Mouse (Mus musculus): ENCODE data around the gene Mfng. TPM values are rescaled to one million over a fixed set of nuclear protein-coding genes. Genes with fewer than 3 reads are reported as not detected.

Mfng gene
- total RNA-seq, 2 experiments from 2014 or later, result 7.3 to 7.7 TPM

DNA sequence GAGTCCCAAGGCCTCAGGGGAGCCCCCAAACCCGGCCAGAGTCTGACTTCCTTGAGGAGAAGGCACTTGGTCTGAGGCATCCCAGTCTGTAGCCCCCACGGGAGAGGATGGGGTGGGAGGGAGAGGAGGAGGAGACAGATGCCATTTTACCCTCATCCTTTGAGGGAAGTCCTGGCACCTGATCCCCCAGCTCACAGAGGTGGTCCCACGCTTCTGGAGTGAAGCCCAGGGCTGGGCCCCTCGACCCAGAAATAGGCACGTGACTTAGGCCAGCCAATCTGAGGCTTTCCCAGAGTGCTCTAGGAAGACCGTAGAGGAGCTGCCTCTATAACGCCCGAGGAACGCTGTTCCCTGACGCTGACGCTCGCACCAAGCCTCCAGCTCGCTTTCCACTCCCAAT, 12.2 kb downstream of the Mfng start:
- DNase-seq, result peak; percentile 62
- intact Hi-C loops (cut with DNase I), result no loop called here

DNA sequence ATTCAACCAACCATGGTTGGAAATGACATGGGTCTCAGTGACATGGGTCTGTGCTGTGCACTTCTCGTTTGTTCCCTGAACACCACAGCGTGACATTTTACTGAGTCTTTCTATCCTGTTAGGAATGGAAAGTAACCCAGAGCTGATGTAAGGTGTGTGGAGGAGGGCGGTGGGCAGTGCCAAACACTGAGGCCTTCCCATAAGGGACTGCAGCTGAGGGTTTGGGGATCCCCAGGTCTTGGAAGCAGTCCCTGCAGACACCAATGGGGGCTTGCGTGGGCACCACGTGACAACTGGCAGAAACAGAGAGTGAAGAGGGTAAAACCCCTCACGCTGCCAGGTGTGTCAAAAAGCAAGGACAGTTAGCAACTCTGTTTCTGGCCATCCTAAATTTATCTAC, 15.1 kb downstream of the Mfng start:
- intact Hi-C loops (cut with DNase I), result no loop called here
- DNase-seq, result no peak

DNA sequence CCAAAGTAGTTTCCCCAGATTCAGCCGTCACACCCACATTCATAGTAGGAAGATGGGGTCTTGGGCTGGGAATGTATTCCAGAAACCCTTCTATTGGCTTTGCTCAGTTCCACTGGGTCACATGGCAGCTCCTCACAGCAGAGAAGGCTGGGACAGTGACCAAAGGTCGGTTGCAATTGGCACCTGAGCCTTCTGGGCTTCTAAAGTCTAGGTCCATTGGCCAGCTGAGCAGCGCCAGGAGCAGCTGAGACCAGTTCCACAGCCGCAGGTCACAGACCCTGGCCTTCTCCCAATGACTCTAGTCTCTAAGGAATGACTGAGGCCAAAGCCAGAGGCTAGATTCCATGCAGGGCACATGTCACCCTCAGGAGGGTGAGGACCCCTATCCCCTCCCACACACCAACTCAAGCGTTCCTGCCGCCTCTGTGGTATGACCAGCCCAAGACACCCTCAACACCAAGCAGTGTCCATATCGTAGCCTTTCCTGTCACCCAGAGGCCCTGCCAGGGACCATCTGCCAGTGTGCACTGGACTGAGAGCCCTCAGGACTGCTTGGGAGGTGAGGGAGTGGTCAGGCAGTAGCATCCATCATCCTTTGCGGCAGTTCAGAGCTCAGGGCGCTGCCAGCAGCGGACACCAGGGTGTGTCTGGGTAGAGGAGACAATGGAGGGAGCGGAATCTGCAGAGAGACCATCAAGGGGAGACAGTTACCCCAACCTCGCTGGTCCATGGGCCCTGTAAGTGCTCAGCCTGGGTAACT, 17.1 kb downstream of the Mfng start:
- DNase-seq, result no peak
- intact Hi-C loops (cut with DNase I), result no loop called here

DNA sequence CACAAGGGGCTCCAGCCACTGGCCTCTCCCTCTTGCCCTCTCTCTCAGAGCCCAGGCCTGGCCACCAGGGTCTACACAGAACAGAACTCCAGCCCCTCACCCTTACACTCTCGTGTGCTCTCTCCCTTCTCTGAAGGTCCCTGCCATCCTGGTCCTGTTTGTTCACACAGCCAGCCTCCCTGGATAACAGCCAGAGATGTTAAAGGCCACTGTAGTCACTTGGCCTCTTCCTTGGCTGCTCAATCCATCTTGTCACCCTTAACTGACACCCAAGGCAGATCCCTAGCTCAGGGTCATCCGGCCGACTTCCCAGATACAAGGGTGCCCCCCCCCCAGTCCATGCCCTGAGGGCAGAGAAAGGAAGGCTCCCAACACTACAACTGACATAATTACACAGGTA, 18.0 kb downstream of the Mfng start:
- no peak for DNase-seq
- intact Hi-C loops (cut with DNase I), result no loop called here

DNA sequence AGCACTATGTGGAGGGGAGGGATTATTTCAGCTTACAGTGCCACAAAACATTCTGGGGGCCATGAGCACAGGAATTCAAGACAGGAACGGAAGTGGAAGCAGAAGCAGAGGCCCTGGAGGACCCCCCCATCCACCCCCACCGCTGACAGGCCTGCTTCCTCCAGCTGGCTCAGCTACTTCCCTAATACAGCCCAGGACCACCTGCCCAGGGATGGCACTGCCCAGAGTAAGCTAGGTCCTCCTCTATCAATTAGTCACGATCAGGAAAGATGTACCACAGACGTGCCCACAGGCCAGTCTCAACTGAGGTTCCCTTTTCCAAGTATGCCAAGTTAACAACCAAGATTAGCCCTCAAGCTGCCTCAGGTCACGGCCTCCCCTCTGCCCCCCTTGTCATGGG, 19.1 kb downstream of the Mfng start:
- no peak for DNase-seq
- intact Hi-C loops (cut with DNase I), result no loop called here

DNA sequence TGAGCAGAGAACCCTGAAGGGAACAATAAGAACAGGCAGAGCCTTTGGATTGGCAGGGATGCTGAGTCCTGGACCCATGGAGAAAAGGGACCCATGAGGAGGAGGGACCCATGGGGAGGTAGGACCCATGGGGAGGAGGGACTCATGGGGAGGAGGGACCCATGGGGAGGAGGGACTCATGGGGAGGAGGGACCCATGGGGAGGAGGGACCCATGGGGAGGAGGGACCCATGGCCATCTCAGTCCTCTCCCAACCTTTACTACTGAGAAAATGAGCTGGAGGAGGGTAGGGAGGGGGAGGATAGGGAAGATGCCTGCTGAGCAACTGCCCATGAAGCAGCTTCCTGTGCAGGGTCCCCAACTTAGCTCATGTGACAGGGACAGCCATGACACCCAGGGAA, 20.3 kb downstream of the Mfng start:
- intact Hi-C loops (cut with DNase I), result no loop called here
- DNase-seq, result no peak

DNA sequence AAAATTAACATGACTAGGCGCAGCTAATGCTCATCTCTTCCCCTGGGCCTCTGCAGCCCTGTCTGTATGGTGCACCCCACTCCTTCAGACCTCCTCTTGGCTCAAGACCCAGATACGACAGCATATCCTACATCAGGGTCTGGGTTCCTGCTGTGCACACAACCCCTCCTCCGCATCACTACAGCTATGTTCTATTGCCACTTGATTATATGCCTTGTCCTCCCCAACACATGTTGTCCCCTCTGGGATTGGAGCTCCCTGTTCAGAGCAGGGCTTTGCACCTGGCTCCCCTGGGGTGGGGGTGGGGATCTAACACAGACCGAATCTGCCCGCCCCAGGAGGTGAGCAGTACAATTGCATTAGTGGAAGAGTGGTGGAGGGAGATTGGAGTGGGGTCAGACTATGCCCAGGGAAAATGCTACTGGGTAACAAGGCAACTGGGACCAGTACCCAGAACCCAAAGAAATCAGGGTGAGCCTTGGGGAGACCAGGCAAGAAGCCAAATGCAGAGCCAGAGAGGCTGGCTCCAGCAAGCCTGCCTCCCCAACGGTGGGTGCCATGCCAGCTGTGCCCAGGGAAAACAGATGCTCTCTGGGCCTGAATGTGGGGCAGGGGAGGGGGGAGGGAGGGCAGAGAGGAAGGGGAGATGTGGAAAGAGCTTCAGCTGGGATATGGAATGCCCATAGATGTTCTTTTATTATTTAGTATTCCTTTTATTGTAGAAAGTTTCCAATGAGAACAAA, 22.5 kb downstream of the Mfng start:
- intact Hi-C loops (cut with DNase I), result no loop called here
- no peak for DNase-seq

DNA sequence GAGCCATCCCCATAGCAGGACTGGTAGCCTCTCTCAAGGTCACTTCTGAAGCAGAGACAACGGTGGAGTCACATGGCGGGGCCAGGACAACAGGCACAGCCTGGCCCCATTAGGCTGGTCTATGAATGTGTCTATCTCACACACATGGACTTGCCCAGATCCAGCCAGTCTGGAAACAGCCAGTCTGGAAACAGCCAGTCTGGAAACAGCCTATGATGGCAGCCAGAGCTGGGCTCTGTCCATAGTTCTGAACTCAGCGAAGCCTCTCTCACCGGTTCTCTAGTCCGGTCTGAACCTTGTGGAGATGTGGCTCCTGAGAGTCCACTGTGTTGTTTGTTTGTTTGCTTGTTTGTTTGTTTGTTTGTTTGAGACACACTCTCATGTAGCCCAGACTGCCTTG, 23.4 kb downstream of the Mfng start:
- intact Hi-C loops (cut with DNase I), result loop anchor here (10.0 kb wide), 1 partner anchor 305 kb away; no protein-coding TSS in a partner anchor
- no peak for DNase-seq

DNA sequence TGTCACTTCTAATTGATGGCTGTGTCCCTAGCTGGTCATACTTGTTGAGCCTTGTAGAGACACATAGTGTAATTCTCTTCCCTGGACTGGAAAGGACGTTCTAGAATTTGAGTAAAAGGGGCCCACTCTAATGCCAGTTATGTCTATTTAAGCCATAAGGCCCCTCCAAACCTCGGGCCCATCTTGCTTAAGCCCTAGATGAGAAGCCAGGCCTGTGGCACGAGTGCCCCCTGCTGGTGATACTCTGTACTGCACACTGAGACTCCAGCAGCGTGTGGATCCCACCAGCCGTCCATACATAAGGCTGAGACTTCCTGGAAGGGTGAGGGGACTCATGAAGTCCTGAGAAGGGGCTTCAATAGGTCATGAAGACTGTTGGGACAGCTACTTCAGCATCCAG, 29.1 kb downstream of the Mfng start:
- DNase-seq, result peak; percentile 87
- intact Hi-C loops (cut with DNase I), result loop anchor here (5.0 to 10.0 kb wide), 2 partner anchors 122 to 299 kb away; no protein-coding TSS in a partner anchor

DNA sequence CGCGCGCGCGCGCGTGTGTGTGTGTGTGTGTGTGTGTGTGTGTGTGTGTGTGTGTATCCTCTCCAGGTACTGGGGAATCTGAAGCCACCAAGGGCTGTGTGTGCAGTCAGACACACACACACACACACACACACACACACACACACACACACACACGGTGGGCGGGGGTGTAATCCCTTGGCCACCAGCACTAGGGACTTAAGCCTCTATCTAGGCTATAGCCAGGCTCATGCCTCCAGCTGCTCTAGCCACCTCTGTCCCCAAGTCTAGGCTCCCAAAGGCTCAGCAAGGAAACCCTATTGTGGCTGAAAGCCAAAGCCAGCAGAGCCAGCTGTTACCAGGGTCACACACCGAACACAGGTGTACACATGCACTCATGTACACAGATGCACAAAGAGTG, 30.4 kb downstream of the Mfng start:
- intact Hi-C loops (cut with DNase I), result loop anchor here (5.0 to 10.0 kb wide), 2 partner anchors 121 to 298 kb away; no protein-coding TSS in a partner anchor
- DNase-seq, result no peak

DNA sequence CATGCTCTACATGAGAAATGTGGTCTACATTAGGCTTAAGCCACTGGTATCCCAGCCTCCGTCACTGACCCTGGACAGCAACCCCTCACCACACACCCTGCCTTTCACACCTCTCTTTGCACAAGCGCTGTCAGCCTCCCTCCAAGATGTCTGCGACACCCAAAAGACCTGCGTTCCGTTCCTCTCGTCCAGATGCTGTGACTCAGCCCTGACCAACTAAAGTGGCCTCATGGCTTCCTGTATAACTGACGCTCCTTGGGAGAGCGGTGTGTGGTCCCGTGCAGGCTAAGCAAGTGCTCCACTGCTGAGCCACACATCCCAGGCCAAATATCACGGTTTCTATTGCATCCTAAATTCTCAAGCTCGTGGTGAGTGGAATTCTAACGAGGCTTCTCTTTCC, 32.6 kb downstream of the Mfng start:
- DNase-seq, result no peak
- intact Hi-C loops (cut with DNase I), result loop anchor here (5.0 to 10.0 kb wide), 2 partner anchors 118 to 296 kb away; no protein-coding TSS in a partner anchor

DNA sequence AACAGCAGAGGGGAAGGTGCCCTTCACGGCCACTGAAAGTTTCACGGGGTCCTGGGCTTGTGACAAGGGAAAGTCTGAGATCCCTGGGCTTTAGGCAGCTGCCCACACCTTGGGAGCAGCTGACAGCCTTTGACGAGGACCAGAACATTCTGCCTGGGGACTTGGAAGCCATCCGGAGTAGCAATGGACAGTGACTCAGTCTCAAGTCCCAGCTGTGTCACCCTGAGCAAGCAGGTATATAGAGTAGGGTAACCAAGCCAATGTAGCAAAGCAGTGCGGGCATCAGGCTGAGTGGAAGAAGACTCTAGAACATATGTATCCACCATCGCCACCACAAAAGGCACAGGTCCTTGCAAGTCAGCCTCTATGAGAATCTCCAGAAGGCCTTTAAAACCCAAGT, 36.1 kb downstream of the Mfng start:
- DNase-seq, result no peak
- intact Hi-C loops (cut with DNase I), result no loop called here

DNA sequence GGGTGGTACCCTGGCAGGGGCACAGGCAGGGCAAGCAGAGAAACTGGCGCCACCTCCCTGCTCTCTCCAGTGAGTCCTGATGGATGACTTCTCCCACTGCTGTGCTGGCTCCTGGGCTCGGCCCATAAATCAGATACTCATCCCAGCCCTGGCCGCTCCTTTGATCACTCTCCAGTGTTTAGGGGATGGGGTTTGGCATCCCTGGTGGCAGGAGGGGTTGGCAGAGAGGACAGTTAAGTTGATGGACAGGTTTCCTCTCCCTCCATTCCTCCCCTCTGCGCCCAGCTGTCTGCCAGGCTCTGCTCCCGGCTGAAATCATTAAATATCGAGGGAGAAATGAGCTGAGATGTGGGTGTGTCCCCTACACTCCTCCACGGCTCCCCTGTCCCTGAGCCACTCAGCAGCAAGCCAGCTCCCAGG, 36.6 kb downstream of the Mfng start:
- DNase-seq, result peak; percentile 82
- intact Hi-C loops (cut with DNase I), result no loop called here

DNA sequence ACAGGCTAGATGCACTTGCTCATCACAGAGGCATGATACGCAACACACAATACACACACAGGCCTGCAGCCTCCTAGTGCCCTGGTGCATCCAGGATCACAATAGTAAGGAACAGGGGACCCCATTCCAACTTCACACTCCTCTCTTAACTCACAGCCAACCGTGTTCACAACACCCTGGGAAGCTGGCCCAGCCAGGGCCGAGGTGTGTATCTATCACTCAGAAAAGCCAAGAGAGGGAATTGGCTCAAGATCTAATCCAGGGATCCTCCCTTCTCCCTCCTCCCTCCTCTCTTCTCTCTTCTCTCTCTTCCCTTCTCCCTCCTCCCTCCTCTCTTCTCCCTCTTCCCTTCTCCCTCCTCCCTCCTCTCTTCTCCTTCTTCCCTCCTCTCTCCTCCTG, 37.1 kb downstream of the Mfng start:
- no peak for DNase-seq
- intact Hi-C loops (cut with DNase I), result no loop called here

DNA sequence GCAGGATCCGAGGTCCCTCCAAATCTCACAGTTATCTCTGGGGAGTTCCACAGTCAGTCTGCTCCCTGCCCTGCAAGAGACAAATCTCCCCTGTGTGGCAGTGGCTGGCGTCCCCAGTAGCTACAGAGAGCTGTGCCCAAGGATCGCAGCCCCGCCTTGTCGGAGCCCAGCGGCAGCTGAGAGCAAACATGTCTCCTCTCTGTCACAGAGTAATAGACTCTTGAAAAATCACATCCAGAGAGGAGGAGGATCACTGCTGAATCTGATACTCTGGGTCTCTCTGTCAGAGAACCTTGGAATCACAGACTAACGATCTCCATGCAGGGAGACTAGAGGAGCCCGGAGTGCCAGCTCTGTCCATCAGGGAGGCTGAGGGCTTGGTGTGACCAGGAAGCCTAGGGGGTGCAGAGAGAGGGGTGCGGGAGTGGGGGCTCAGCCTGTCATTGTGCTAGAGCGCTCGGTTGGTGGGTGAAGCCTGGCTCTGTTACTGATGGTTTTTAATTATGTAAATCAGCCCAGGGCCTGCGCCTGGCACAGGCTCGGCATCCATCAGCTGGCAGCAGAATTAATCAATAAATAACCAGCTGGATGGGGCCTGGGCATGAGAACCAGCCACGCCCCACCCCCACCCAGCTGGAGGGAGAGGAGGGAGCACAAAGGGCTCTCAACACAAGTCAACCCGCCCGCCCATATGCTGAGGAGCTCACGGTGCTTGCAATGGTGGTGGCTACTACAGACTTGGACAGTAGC, 37.7 kb downstream of the Mfng start:
- peak; percentile 94 for DNase-seq
- intact Hi-C loops (cut with DNase I), result no loop called here

DNA sequence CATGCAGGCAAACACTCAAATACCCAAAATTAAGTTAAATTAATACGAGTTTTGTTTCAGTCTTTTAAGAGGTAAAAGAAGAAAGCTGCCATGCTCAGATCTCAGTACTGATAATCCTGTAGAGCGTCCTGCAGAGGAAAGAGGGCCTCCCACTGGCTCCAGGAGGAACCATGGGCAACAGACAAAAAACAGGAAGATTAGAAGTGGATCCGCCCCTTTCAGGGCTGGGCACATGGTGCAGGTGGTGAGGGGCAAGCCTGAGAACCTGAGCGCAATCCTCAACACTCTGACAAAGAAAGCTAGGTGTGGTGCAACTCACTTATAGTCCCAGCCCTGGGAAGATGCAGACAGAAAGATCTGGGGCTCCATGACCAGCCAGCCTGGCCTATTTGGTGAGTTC, 41.4 kb downstream of the Mfng start:
- no peak for DNase-seq
- intact Hi-C loops (cut with DNase I), result no loop called here

DNA sequence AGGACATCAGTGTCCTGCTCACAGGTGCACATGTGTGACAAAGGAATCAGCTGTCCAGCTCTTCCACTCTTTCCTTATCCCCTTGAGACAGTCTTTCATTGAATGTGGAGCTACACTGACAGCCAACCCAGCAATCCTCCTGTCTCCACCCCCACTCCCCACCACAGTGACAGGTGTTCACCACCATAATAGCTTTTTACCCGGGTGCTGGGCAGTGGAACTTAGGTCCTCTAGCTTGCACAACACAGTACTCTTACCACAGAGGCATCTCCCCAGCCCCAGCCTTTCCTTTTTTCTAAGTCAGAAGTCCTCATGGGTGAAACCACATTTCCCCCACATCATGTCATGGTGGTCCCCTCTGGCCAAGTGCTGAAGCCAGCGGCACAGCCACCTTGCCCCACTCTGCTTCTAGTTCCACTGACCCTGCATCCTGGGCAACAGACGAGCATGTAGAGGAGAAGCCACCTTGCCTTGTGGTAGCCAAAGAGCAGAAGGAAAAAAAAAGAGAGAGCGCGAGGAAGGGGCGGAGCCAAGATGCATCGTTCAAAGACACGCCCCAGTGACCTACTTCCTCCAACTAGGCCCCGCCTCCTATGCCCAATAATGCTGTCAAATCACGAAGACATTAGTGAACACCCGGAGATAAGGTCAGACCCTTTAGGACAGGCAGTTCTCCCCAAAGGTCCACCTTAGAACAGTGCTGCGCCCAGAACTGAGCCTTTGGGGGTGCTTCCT, 42.8 kb downstream of the Mfng start:
- DNase-seq, result no peak
- intact Hi-C loops (cut with DNase I), result no loop called here

DNA sequence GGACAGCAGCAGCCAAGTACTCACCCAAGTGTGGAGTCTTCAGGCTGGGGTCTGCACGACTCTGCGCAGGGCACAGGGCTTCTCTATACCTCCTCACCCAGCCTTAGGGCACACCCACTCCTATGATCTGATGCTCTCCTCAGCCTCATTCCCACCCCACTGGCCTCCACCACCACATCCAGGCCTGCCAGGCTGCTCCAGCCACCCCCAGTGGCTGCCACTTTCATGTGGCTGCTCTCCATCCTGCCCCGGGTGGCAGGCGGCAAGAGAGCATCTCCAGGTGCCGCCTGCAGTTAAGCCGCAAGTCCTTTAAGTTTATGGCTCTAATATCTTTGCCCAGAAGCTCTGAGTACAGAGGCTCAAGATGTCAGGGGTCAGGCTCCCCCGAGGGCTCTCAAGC, 46.6 kb downstream of the Mfng start:
- intact Hi-C loops (cut with DNase I), result no loop called here
- no peak for DNase-seq

DNA sequence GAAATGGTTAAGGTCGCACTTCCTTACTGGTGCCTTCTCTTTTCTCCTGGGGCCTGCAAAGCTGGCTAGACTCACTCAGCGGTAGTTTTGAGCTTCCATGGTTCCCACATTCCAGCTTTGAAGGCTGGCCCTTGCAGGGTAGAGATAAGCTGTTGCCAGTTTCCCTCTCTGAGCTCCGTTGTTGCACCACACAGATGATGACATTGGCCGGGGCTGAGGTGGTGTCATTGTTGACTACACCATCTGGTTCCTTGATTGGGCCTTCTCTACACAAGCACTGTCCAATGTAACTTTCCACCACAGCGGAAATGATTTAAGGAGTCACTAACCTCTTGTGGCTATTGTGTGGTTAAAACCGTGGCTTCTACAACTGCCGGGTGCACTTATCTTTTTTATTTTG, 52.7 kb downstream of the Mfng start:
- intact Hi-C loops (cut with DNase I), result loop anchor here (5.0 kb wide), 1 partner anchor 98 kb away; no protein-coding TSS in a partner anchor
- DNase-seq, result no peak

DNA sequence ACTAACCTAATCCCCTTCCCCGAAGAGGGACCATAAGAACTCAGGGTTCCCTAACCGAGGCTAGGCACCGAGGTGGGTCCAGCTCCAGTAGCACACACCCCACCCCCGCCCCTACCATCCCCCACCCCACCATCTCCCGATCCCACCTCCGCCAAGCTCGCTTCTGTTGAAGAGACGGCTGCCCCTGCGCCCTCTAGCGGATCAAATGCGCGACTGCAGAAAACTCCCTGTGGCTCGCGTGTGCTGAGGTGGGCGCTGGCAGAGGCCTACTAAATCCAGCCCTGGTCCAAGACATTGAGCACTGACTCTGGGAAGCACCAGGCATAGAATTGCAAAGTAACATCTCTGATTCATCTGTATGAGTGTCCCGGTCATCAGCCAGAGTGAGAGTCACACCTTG, 53.2 kb downstream of the Mfng start:
- DNase-seq, result peak; percentile 82
- intact Hi-C loops (cut with DNase I), result loop anchor here (5.0 kb wide), 1 partner anchor 98 kb away; no protein-coding TSS in a partner anchor

DNA sequence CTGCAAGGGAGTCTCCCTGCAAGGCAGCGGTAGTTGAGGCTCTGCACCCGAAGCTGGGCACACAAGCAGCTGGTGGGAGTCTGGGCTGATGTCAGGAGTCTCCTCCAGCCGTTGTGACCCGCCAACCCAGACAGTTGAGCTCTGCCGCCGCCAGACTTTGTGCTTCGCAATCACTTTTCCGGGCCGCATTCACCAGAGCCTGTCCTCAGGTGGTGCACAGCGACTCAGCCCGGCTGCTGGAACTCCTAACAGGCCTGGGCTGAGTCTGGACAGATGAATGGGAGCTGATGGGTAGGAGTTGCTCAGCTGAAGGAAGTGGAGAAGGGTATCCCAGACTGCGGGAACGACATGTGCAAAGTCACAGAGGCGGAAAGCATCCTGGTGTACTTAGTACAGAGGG, 53.9 kb downstream of the Mfng start:
- no peak for DNase-seq
- intact Hi-C loops (cut with DNase I), result no loop called here
